Mouse (Mus musculus) heart, adult 2 months (tissue): ENCODE measurements around the gene Gm4869. TPM values are rescaled to one million over a fixed set of nuclear protein-coding genes. Genes with fewer than 3 reads are reported as not detected.
A peak's percentile ranks its signal among the peaks of the same experiment; 100 is the strongest.

Experiments
- DNase-seq, 2 experiments: peaks; one replicate each; pipeline ENCODE4 v3.0.0; 2021
- H3K27ac ChIP-seq: fragments of 200-600 bp; 2 replicates; pipeline ENCODE4 v1.8.1; 2022
- H3K27me3 ChIP-seq: fragments of 200-500 bp; 2 replicates; pipeline ENCODE4 v1.6.1; 2012; ENCODE audit warnings: mild to moderate bottlenecking, low read length, inconsistent platforms, mixed read lengths; ENCODE audit not compliant: control insufficient read depth, insufficient read depth
- H3K36me3 ChIP-seq: fragments of 200-500 bp; 2 replicates; pipeline ENCODE4 v1.6.1; 2012; ENCODE audit warnings: low read length, inconsistent platforms; ENCODE audit not compliant: control insufficient read depth, insufficient read depth
- H3K4me1 ChIP-seq: fragments of 200-500 bp; 2 replicates; pipeline ENCODE4 v1.6.1; 2011; ENCODE audit warnings: low read length; ENCODE audit not compliant: control insufficient read depth, insufficient read depth
- H3K4me3 ChIP-seq: fragments of 200-600 bp; 2 replicates; pipeline ENCODE4 v1.8.1; 2022
- H3K79me2 ChIP-seq: fragments of 200-500 bp; replicated peaks from 2 replicates; pipeline ENCODE4 v1.6.1; 2012; ENCODE audit warnings: mild to moderate bottlenecking, inconsistent platforms, low read length, moderate library complexity, mixed read lengths; ENCODE audit not compliant: control insufficient read depth, insufficient read depth
- H3K9ac ChIP-seq: fragments of 200-500 bp; 2 replicates; pipeline ENCODE4 v1.6.1; 2012; ENCODE audit warnings: low read depth, mild to moderate bottlenecking, control low read depth, inconsistent platforms, low read length, mixed read lengths
- CTCF ChIP-seq: fragments of 200-600 bp; IDR thresholded peaks from 2 replicates; pipeline ENCODE4 v1.8.1; 2022; ENCODE audit warnings: antibody characterized with exemption, mild to moderate bottlenecking, moderate library complexity
- EP300 ChIP-seq: fragments of 200-500 bp; IDR thresholded peaks from 2 replicates; pipeline ENCODE4 v1.6.1; 2011; ENCODE audit warnings: low read depth, low read length, control low read depth; ENCODE audit not compliant: insufficient read depth
- POLR2A ChIP-seq: fragments of 200-500 bp; IDR thresholded peaks from 2 replicates; pipeline ENCODE4 v1.6.1; 2011; ENCODE audit warnings: mild to moderate bottlenecking, low read depth, low read length, control low read depth; ENCODE audit not compliant: insufficient read depth
- WGBS: fragments of 180-500 bp; shearing (Covaris S2); methylation state at CpG from one replicate; pipeline ENCODE4 v1.1.7; 2018; 5-methylcytosine and 5-hydroxymethylcytosine counted together
- intact Hi-C: fragments of 180-260 bp; cut with DNase I; formaldehyde crosslinking; loops from one replicate; pipeline ENCODE4 v1.15.1; 2025
- polyA plus RNA-seq: library from polyadenylated mRNA; depleted of rRNA; stranded (reverse); fragments of >200 nt; gene quantifications from 2 replicates; pipeline ENCODE4 v1.2.3, GENCODE M21; 2012
- total RNA-seq, 2 experiments: library from RNA; stranded (reverse); gene quantifications; 2 replicates each; pipeline ENCODE4 v1.2.3; 2021

Gm4869 gene
- total and polyA plus RNA-seq, 3 experiments, result not detected

GRCm38 (mm10) chr5:140505208-140505780, 59.8 kb downstream of the Gm4869 start, which contains the start of gene Chst12:
Gene Chst12, plus strand, starts transcription at chr5:140505550.
- Histone ChIP-seq H3K27me3 (no peaks in the 10 kb centered on the region), H3K27ac (peak within 1 kb of the TSS; percentile 76), H3K4me1 (peaks cover 13% of the 10 kb centered on the region), H3K36me3 (no peaks in the 10 kb centered on the region), H3K9ac (peak within 1 kb of the TSS; percentile 57), H3K4me3 (peak within 1 kb of the TSS; percentile 75), H3K79me2 (no peaks in the 10 kb centered on the region)
- WGBS, result under 1% methylated on average over 38 of the region's 38 CpGs
- intact Hi-C loops, result no loop called here
- TF ChIP-seq CTCF (peak; percentile 21; the same call in 1 of the 2 replicates), EP300 (peak; percentile 59; the same call in 1 of the 2 replicates), POLR2A (peak; percentile 92)
- DNase-seq, result peak; percentile 99

GRCm38 (mm10) chr5:140506096-140506794, 60.8 kb downstream of the Gm4869 start:
- DNase-seq, result no peak

GRCm38 (mm10) chr5:140507466-140508208, 62.2 kb downstream of the Gm4869 start:
- no peak overlapping the region for H3K9ac ChIP-seq
- no peak overlapping the region for H3K27ac ChIP-seq
- no peaks in the 10 kb centered on the region for H3K27me3 ChIP-seq
- DNase-seq, result no peak
- no peak for TF ChIP-seq POLR2A
- no peak for TF ChIP-seq CTCF
- no peak for TF ChIP-seq EP300
- H3K79me2 ChIP-seq, result no peaks in the 10 kb centered on the region
- intact Hi-C loops, result no loop called here
- peaks cover 12% of the 10 kb centered on the region for H3K4me1 ChIP-seq
- no peak overlapping the region for H3K4me3 ChIP-seq
- 71% methylated on average over 14 of the region's 14 CpGs for WGBS
- H3K36me3 ChIP-seq, result no peaks in the 10 kb centered on the region

More at GRCm38 (mm10) chr5:140506096-140506794, 60.8 kb downstream of the Gm4869 start:
- H3K27ac ChIP-seq, result peak overlapping the region; percentile 76
- peak overlapping the region; percentile 75 for H3K4me3 ChIP-seq
- peak overlapping the region; percentile 57 for H3K9ac ChIP-seq
- intact Hi-C loops, result no loop called here
- no peak for TF ChIP-seq POLR2A
- TF ChIP-seq CTCF, result no peak
- TF ChIP-seq EP300, result no peak
- no peaks in the 10 kb centered on the region for H3K27me3 ChIP-seq
- 27% methylated on average over 22 of the region's 22 CpGs for WGBS
- no peaks in the 10 kb centered on the region for H3K79me2 ChIP-seq
- H3K4me1 ChIP-seq, result peaks cover 13% of the 10 kb centered on the region
- H3K36me3 ChIP-seq, result no peaks in the 10 kb centered on the region

- Histone ChIP-seq H3K27ac (no peak overlapping the region), H3K27me3 (no peaks in the 10 kb centered on the region), H3K79me2 (no peaks in the 10 kb centered on the region), H3K4me1 (peaks cover 6% of the 10 kb centered on the region; the same call in 1 of the 2 replicates), H3K36me3 (no peaks in the 10 kb centered on the region), H3K9ac (no peak overlapping the region), H3K4me3 (no peak overlapping the region)
- TF ChIP-seq POLR2A, result no peak
- TF ChIP-seq CTCF, result no peak
- TF ChIP-seq EP300, result no peak
- peak; percentile 43 to 44 for DNase-seq
- 34% methylated on average over 8 of the region's 8 CpGs for WGBS
- intact Hi-C loops, result no loop called here
Measured at GRCm38 (mm10) chr5:140508686-140509085, 63.2 kb downstream of the Gm4869 start.

GRCm38 (mm10) chr5:140509204-140509603, 63.8 kb downstream of the Gm4869 start:
- 65% methylated on average over 9 of the region's 9 CpGs for WGBS

More at GRCm38 (mm10) chr5:140509204-140509603, 63.8 kb downstream of the Gm4869 start:
- no peak overlapping the region for H3K27ac ChIP-seq
- DNase-seq, result no peak
- no peaks in the 10 kb centered on the region for H3K36me3 ChIP-seq
- H3K27me3 ChIP-seq, result no peaks in the 10 kb centered on the region
- H3K79me2 ChIP-seq, result no peaks in the 10 kb centered on the region
- intact Hi-C loops, result no loop called here
- H3K4me1 ChIP-seq, result peaks cover 6% of the 10 kb centered on the region; the same call in 1 of the 2 replicates
- no peak overlapping the region for H3K9ac ChIP-seq
- TF ChIP-seq EP300 (no peak), POLR2A (no peak), CTCF (no peak)
- H3K4me3 ChIP-seq, result no peak overlapping the region
